Comparison of ENCODE assay signal across 8 mouse cellular contexts in genomic region chr15:89195261-89195681, GRCm38 (mm10). TPM values are rescaled to one million over a fixed set of nuclear protein-coding genes. Genes with fewer than 3 reads are reported as not detected.
DNase-seq lines count a peak whose midpoint lies in the region; ATAC-seq and TF ChIP-seq lines count a peak whose summit lies in the region.

No protein-coding gene starts in this region.

- intact Hi-C loops in left cerebral cortex, postnatal 36 days (cut with DNase I), result no loop called here

- H3K27me3 ChIP-seq in lung, embryonic 14.5 days (ENCODE audit: insufficient read depth, low read length), result no peaks in the 10 kb centered on the region
- H3K27me3 ChIP-seq in hindbrain, embryonic 14.5 days (ENCODE audit: control insufficient read depth, insufficient read depth, low read length), result no peaks in the 10 kb centered on the region
- no peaks in the 10 kb centered on the region for H3K27me3 ChIP-seq in midbrain, embryonic 12.5 days

- H3K36me3 ChIP-seq in lung, embryonic 14.5 days (ENCODE audit: insufficient read depth), result no peaks in the 10 kb centered on the region
- H3K36me3 ChIP-seq in hindbrain, embryonic 14.5 days (replicated peaks; ENCODE audit: control insufficient read depth, insufficient read depth), result peaks cover 17% of the 10 kb centered on the region
- peaks cover 9% of the 10 kb centered on the region for H3K36me3 ChIP-seq in midbrain, embryonic 12.5 days

- TF ChIP-seq CTCF in lung, embryonic 14.5 days (IDR thresholded peaks at IDR 0.05; ENCODE audit: low read depth), result no peak

- DNase-seq in lung, embryonic 14.5 days, result peak; percentile 51
- DNase-seq in lung, postnatal 14 days, result no peak
- peak; percentile 79 for DNase-seq in embryo, embryonic 10.5 days (ENCODE audit: low spot score)
- no peak for DNase-seq in hindbrain, embryonic 14.5 days (ENCODE audit: low spot score)
- no peak for DNase-seq in spleen, adult 18-20 months
- no peak for DNase-seq in left cerebral cortex, postnatal 36 days (ENCODE audit: low spot score in 2 of 2)
- DNase-seq in right cerebral cortex, postnatal 4 days, result no peak

- peaks cover 13% of the 10 kb centered on the region for H3K4me1 ChIP-seq in lung, embryonic 14.5 days (ENCODE audit: insufficient read depth)
- peaks cover 15% of the 10 kb centered on the region for H3K4me1 ChIP-seq in hindbrain, embryonic 14.5 days (replicated peaks; ENCODE audit: control insufficient read depth, insufficient read depth, low read length)
- peaks cover 16% of the 10 kb centered on the region for H3K4me1 ChIP-seq in midbrain, embryonic 12.5 days

- no peaks in the 10 kb centered on the region for H3K9me3 ChIP-seq in lung, embryonic 14.5 days (ENCODE audit: low read depth, low read length)
- no peaks in the 10 kb centered on the region for H3K9me3 ChIP-seq in hindbrain, embryonic 14.5 days (ENCODE audit: control insufficient read depth, low read length)
- H3K9me3 ChIP-seq in midbrain, embryonic 12.5 days, result no peaks in the 10 kb centered on the region

- ATAC-seq in lung, embryonic 14.5 days (ENCODE audit: insufficient read depth), result peak; percentile 1
- no peak for ATAC-seq in hindbrain, embryonic 14.5 days (ENCODE audit: low FRiP score)
- ATAC-seq in midbrain, embryonic 12.5 days (ENCODE audit: low FRiP score, low read depth), result no peak

- H3K4me3 ChIP-seq in lung, embryonic 14.5 days (ENCODE audit: low read depth, low read length), result peak overlapping the region; percentile 93
- H3K4me3 ChIP-seq in hindbrain, embryonic 14.5 days (replicated peaks; ENCODE audit: low read length), result peak overlapping the region; percentile 77
- H3K4me3 ChIP-seq in midbrain, embryonic 12.5 days, result peak overlapping the region; percentile 89

- H3K27ac ChIP-seq in lung, embryonic 14.5 days (ENCODE audit: low read depth), result peak overlapping the region; percentile 98
- H3K27ac ChIP-seq in hindbrain, embryonic 14.5 days, result peak overlapping the region; percentile 97
- peak overlapping the region; percentile 96 for H3K27ac ChIP-seq in midbrain, embryonic 12.5 days (replicated peaks)

- peak overlapping the region; percentile 96 for H3K9ac ChIP-seq in lung, embryonic 14.5 days
- H3K9ac ChIP-seq in hindbrain, embryonic 14.5 days, result peak overlapping the region; percentile 95
- H3K9ac ChIP-seq in midbrain, embryonic 12.5 days (replicated peaks), result peak overlapping the region; percentile 99

- H3K4me2 ChIP-seq in lung, embryonic 14.5 days, result peak overlapping the region; percentile 85
- peak overlapping the region; percentile 64 for H3K4me2 ChIP-seq in hindbrain, embryonic 14.5 days (replicated peaks)
- H3K4me2 ChIP-seq in midbrain, embryonic 12.5 days (replicated peaks), result peak overlapping the region; percentile 64

- 27% methylated on average over 6 of the region's 6 CpGs for WGBS in lung, embryonic 14.5 days
- 28% methylated on average over 6 of the region's 6 CpGs for WGBS in hindbrain, embryonic 14.5 days
- 21% methylated on average over 6 of the region's 6 CpGs for WGBS in midbrain, embryonic 12.5 days

RNA-seq across cellular contexts. Expression of gene Dennd6b, which starts 1.0 kb away (rescaled TPM):
- polyA plus RNA-seq in lung, embryonic 14.5 days (2014; fragmentation: Nextera tagmentation; extraction: Ambion mirVana), result 9.2 and 11.0 TPM in 2 replicates
- polyA plus RNA-seq in hindbrain, embryonic 14.5 days (2014; fragmentation: Nextera tagmentation; extraction: Ambion mirVana), result 71.4 and 71.6 TPM in 2 replicates
- polyA plus RNA-seq in midbrain, embryonic 12.5 days (2016; fragmentation: Nextera tagmentation; extraction: Ambion mirVana), result 53.3 and 58.6 TPM in 2 replicates
- total RNA-seq in left cerebral cortex, postnatal 36 days (2021), result 10 to 100 TPM; 39.9 to 52.2 TPM

RNA-seq across cellular contexts. Expression of gene Plxnb2, which starts 14.7 kb away (rescaled TPM):
- 149 and 156 TPM in 2 replicates for polyA plus RNA-seq in lung, embryonic 14.5 days (2014; fragmentation: Nextera tagmentation; extraction: Ambion mirVana)
- polyA plus RNA-seq in hindbrain, embryonic 14.5 days (2014; fragmentation: Nextera tagmentation; extraction: Ambion mirVana), result 99.2 and 101 TPM in 2 replicates
- polyA plus RNA-seq in midbrain, embryonic 12.5 days (2016; fragmentation: Nextera tagmentation; extraction: Ambion mirVana), result 164 and 170 TPM in 2 replicates
- 10 to 100 TPM; 42.2 to 54.0 TPM for total RNA-seq in left cerebral cortex, postnatal 36 days (2021)

RNA-seq across cellular contexts. Expression of gene Ppp6r2, which starts 16.1 kb away (rescaled TPM):
- polyA plus RNA-seq in lung, embryonic 14.5 days (2014; fragmentation: Nextera tagmentation; extraction: Ambion mirVana), result 25.6 and 27.8 TPM in 2 replicates
- polyA plus RNA-seq in hindbrain, embryonic 14.5 days (2014; fragmentation: Nextera tagmentation; extraction: Ambion mirVana), result 78.2 and 84.0 TPM in 2 replicates
- polyA plus RNA-seq in midbrain, embryonic 12.5 days (2016; fragmentation: Nextera tagmentation; extraction: Ambion mirVana), result 63.7 and 68.5 TPM in 2 replicates
- 100 to 1,000 TPM; 162 to 167 TPM for total RNA-seq in left cerebral cortex, postnatal 36 days (2021)

RNA-seq across cellular contexts. Expression of gene Mapk11, which starts 45.8 kb away (rescaled TPM):
- polyA plus RNA-seq in lung, embryonic 14.5 days (2014; fragmentation: Nextera tagmentation; extraction: Ambion mirVana), result 11.3 and 13.3 TPM in 2 replicates
- 20.4 and 22.4 TPM in 2 replicates for polyA plus RNA-seq in hindbrain, embryonic 14.5 days (2014; fragmentation: Nextera tagmentation; extraction: Ambion mirVana)
- 45.7 and 50.2 TPM in 2 replicates for polyA plus RNA-seq in midbrain, embryonic 12.5 days (2016; fragmentation: Nextera tagmentation; extraction: Ambion mirVana)
- total RNA-seq in left cerebral cortex, postnatal 36 days (2021), result 10 to 100 TPM; 45.3 to 54.5 TPM

RNA-seq across cellular contexts. Expression of gene Mapk12, which starts 54.8 kb away (rescaled TPM):
- polyA plus RNA-seq in lung, embryonic 14.5 days (2014; fragmentation: Nextera tagmentation; extraction: Ambion mirVana), result 11.4 and 11.9 TPM in 2 replicates
- 3.3 and 4.0 TPM in 2 replicates for polyA plus RNA-seq in hindbrain, embryonic 14.5 days (2014; fragmentation: Nextera tagmentation; extraction: Ambion mirVana)
- 14.5 and 20.1 TPM in 2 replicates for polyA plus RNA-seq in midbrain, embryonic 12.5 days (2016; fragmentation: Nextera tagmentation; extraction: Ambion mirVana)
- total RNA-seq in left cerebral cortex, postnatal 36 days (2021), result 10 to 100 TPM in 1 of 2 experiments, 1 to 10 TPM in 1; 6.1 to 11.1 TPM

Comparison
In these comparisons a context has a peak if more than half of its experiments do, and no peak if none do; other contexts are left out.
1. DNase-seq: peak in lung, embryonic 14.5 days (single experiment) and embryo, embryonic 10.5 days (single experiment); none in lung, postnatal 14 days (single experiment), hindbrain, embryonic 14.5 days (single experiment), spleen, adult 18-20 months (0 of 2), left cerebral cortex, postnatal 36 days (0 of 2) and right cerebral cortex, postnatal 4 days (single experiment).
2. Peak in every context shown above with its lines, with median percentiles within 50 percentile points of each other: H3K27ac ChIP-seq, H3K4me2 ChIP-seq, H3K4me3 ChIP-seq and H3K9ac ChIP-seq.